Mouse (Mus musculus) liver, embryonic 13.5 days (tissue): Measurements from ENCODE around the gene Insl5. TPM values are rescaled to one million over a fixed set of nuclear protein-coding genes. Genes with fewer than 3 reads are reported as not detected.

Experiments used
- ATAC-seq: fragments of 200-750 bp; cut with Nextera tagmentation; 2 replicates; pipeline ENCODE4 v1.8.0; 2017; ENCODE audit warnings: low read depth, mild to moderate bottlenecking, moderate number of reproducible peaks, moderate library complexity
- DNase-seq: peaks from one replicate; pipeline ENCODE4 v3.0.0; 2022
- H3K27ac ChIP-seq: fragments of 300-500 bp; sonication (generic); 2 replicates; pipeline ENCODE4 v1.5.1; 2015; ENCODE audit warnings: moderate library complexity, mild to moderate bottlenecking, inconsistent platforms
- H3K27me3 ChIP-seq: fragments of 300-500 bp; sonication (generic); 2 replicates; pipeline ENCODE4 v1.6.1; 2015; ENCODE audit warnings: mild to moderate bottlenecking, inconsistent platforms
- H3K36me3 ChIP-seq: fragments of 300-500 bp; sonication (generic); 2 replicates; pipeline ENCODE4 v1.6.1; 2015; ENCODE audit warnings: mild to moderate bottlenecking, inconsistent platforms
- H3K4me1 ChIP-seq: fragments of 300-500 bp; sonication (generic); replicated peaks from 2 replicates; pipeline ENCODE4 v1.6.1; 2015; ENCODE audit warnings: inconsistent platforms
- H3K4me2 ChIP-seq: fragments of 300-500 bp; sonication (generic); 2 replicates; pipeline ENCODE4 v1.6.1; 2015; ENCODE audit warnings: inconsistent platforms, mild to moderate bottlenecking, moderate library complexity
- H3K4me3 ChIP-seq: fragments of 300-500 bp; sonication (generic); replicated peaks from 2 replicates; pipeline ENCODE4 v1.5.1; 2015; ENCODE audit warnings: mild to moderate bottlenecking, inconsistent platforms
- H3K9ac ChIP-seq: fragments of 300-500 bp; sonication (generic); 2 replicates; pipeline ENCODE4 v1.6.1; 2015; ENCODE audit warnings: mild to moderate bottlenecking, inconsistent platforms
- H3K9me3 ChIP-seq: fragments of 300-500 bp; sonication (generic); replicated peaks from 2 replicates; pipeline ENCODE4 v1.6.1; 2016; ENCODE audit warnings: inconsistent platforms
- WGBS: fragments of 180-500 bp; shearing (Covaris S2); methylation state at CpG from one replicate; pipeline ENCODE4 v1.1.7; 2015; ENCODE audit not compliant: insufficient replicate concordance; 5-methylcytosine and 5-hydroxymethylcytosine counted together
- polyA plus RNA-seq: library from polyadenylated mRNA; unstranded; fragments of >200 nt; fragmentation: Nextera tagmentation; extraction: Ambion mirVana; gene quantifications from 2 replicates; pipeline ENCODE4 v1.2.1, GENCODE M21; 2015

Insl5 gene
- polyA plus RNA-seq, 1 experiment from 2014 or later = not detected

- no peak for ATAC-seq
- no peaks in the 10 kb centered on the region for H3K9me3 ChIP-seq
- H3K36me3 ChIP-seq = no peaks in the 10 kb centered on the region
- H3K27me3 ChIP-seq = peaks cover 12% of the 10 kb centered on the region
- no peak overlapping the region for H3K4me2 ChIP-seq
- no peak overlapping the region for H3K4me3 ChIP-seq
- DNase-seq = no peak
- H3K4me1 ChIP-seq = no peaks in the 10 kb centered on the region; the same call in 1 of the 2 replicates
- H3K9ac ChIP-seq = no peak overlapping the region
- WGBS = 56% methylated on average over 5 of the region's 5 CpGs
- H3K27ac ChIP-seq = no peak overlapping the region
These were observed 52.5 kb downstream of the Insl5 start for GRCm38 (mm10) chr4:102974172-102974571.

- Histone ChIP-seq H3K36me3 (no peaks in the 10 kb centered on the region), H3K9ac (no peak overlapping the region), H3K4me3 (no peak overlapping the region), H3K4me1 (no peaks in the 10 kb centered on the region), H3K27ac (no peak overlapping the region), H3K4me2 (no peak overlapping the region), H3K9me3 (no peaks in the 10 kb centered on the region), H3K27me3 (peaks cover 2% of the 10 kb centered on the region; the same call in 1 of the 2 replicates)
- WGBS = 45% methylated on average over 3 of the region's 3 CpGs
- DNase-seq = no peak
- no peak for ATAC-seq
These were observed 54.6 kb downstream of the Insl5 start for GRCm38 (mm10) chr4:102972071-102972470.

GRCm38 (mm10) chr4:102971159-102971558 lies 55.5 kb downstream of the Insl5 start:
- H3K4me1 ChIP-seq = no peaks in the 10 kb centered on the region
- no peak overlapping the region for H3K27ac ChIP-seq
- H3K9me3 ChIP-seq = no peaks in the 10 kb centered on the region
- no peak overlapping the region for H3K4me2 ChIP-seq
- no peak for ATAC-seq
- H3K36me3 ChIP-seq = no peaks in the 10 kb centered on the region
- 31% methylated on average over 5 of the region's 5 CpGs for WGBS
- H3K27me3 ChIP-seq = no peaks in the 10 kb centered on the region
- H3K4me3 ChIP-seq = no peak overlapping the region
- no peak for DNase-seq
- H3K9ac ChIP-seq = no peak overlapping the region

- Histone ChIP-seq H3K9ac (no peak overlapping the region), H3K27ac (no peak overlapping the region), H3K4me1 (peaks cover 5% of the 10 kb centered on the region; the same call in 1 of the 2 replicates), H3K27me3 (no peaks in the 10 kb centered on the region), H3K9me3 (no peaks in the 10 kb centered on the region), H3K4me2 (no peak overlapping the region), H3K36me3 (no peaks in the 10 kb centered on the region), H3K4me3 (no peak overlapping the region)
- DNase-seq (no peak), ATAC-seq (no peak)
- WGBS = 87% methylated on average over 5 of the region's 5 CpGs
These were observed 57.0 kb downstream of the Insl5 start for GRCm38 (mm10) chr4:102969599-102969998.

Other genes starting within 250 kb of the Insl5 start
- 0.12 TPM in 1 of 2 replicates, not detected in the other for gene Tctex1d1, start 48.2 kb downstream of the Insl5 start, polyA plus RNA-seq
- 32.2 and 40.9 TPM in 2 replicates for gene Mier1, start 87.5 kb upstream of the Insl5 start, polyA plus RNA-seq
- 0.52 and 0.61 TPM in 2 replicates for gene Wdr78, start 87.7 kb upstream of the Insl5 start, polyA plus RNA-seq
- 4.6 and 5.7 TPM in 2 replicates for gene Slc35d1, start 188.3 kb upstream of the Insl5 start, polyA plus RNA-seq